27 mouse cellular contexts compared by ENCODE assay signal in genomic region chr19:29370112-29370511, GRCm38 (mm10). TPM values are rescaled to one million over a fixed set of nuclear protein-coding genes. Genes with fewer than 3 reads are reported as not detected.
DNase-seq lines count a peak whose midpoint lies in the region; ATAC-seq lines count a peak whose summit lies in the region.
"Had no signal": no experiment of that assay in that cellular context is flagged by ENCODE, and none has a peak within 500 bp of the region (broad histone marks: within the 10 kb centered on the region; RNA-seq: fewer than 3 reads in every experiment).

No protein-coding gene starts in this region.

- H3K27me3 ChIP-seq in midbrain, embryonic 11.5 days (ENCODE audit: control insufficient read depth, insufficient read depth, low read length): no peaks in the 10 kb centered on the region
- no peaks in the 10 kb centered on the region for H3K27me3 ChIP-seq in midbrain, embryonic 16.5 days (ENCODE audit: control insufficient read depth, insufficient read depth, low read depth, low read length)
- peaks cover 28% of the 10 kb centered on the region; the same call in 1 of the 2 replicates for H3K27me3 ChIP-seq in limb, embryonic 10.5 days (ENCODE audit: low read depth, poor library complexity, severe bottlenecking)
- H3K27me3 ChIP-seq: forebrain, embryonic 15.5 days; heart, embryonic 12.5 days; hindbrain, embryonic 15.5 days; lung, embryonic 15.5 days; midbrain, embryonic 15.5 days; neural tube, embryonic 15.5 days; stomach, embryonic 15.5 days had no signal

- no peak overlapping the region for H3K27ac ChIP-seq in midbrain, embryonic 11.5 days (ENCODE audit: low read depth, low read length)
- H3K27ac ChIP-seq in midbrain, embryonic 16.5 days (ENCODE audit: low read length): no peak overlapping the region
- no peak overlapping the region for H3K27ac ChIP-seq in limb, embryonic 10.5 days
- H3K27ac ChIP-seq: embryonic facial prominence, embryonic 13.5 days; forebrain, embryonic 15.5 days; hindbrain, embryonic 15.5 days; layer of hippocampus, adult 2 months; lung, embryonic 15.5 days; midbrain, embryonic 15.5 days; neural tube, embryonic 15.5 days; stomach, embryonic 15.5 days had no signal

- H3K4me2 ChIP-seq in midbrain, embryonic 11.5 days: no peak overlapping the region
- no peak overlapping the region for H3K4me2 ChIP-seq in midbrain, embryonic 16.5 days (ENCODE audit: low read length)
- H3K4me2 ChIP-seq: embryonic facial prominence, embryonic 13.5 days; forebrain, embryonic 15.5 days; heart, embryonic 12.5 days; hindbrain, embryonic 15.5 days; lung, embryonic 15.5 days; midbrain, embryonic 15.5 days; neural tube, embryonic 15.5 days; stomach, embryonic 15.5 days had no signal

- no peaks in the 10 kb centered on the region for H3K36me3 ChIP-seq in midbrain, embryonic 11.5 days (ENCODE audit: control insufficient read depth, insufficient read depth, low read length)
- H3K36me3 ChIP-seq in midbrain, embryonic 16.5 days (ENCODE audit: control insufficient read depth, insufficient read depth, low read length): no peaks in the 10 kb centered on the region
- H3K36me3 ChIP-seq in limb, embryonic 10.5 days: no peaks in the 10 kb centered on the region
- H3K36me3 ChIP-seq: embryonic facial prominence, embryonic 13.5 days; forebrain, embryonic 15.5 days; heart, embryonic 12.5 days; hindbrain, embryonic 15.5 days; lung, embryonic 15.5 days; midbrain, embryonic 15.5 days; neural tube, embryonic 15.5 days; stomach, embryonic 15.5 days had no signal

- H3K9me3 ChIP-seq in midbrain, embryonic 11.5 days (ENCODE audit: control insufficient read depth, low read length): no peaks in the 10 kb centered on the region
- no peaks in the 10 kb centered on the region for H3K9me3 ChIP-seq in midbrain, embryonic 16.5 days (replicated peaks; ENCODE audit: control insufficient read depth, low read length, poor library complexity, severe bottlenecking)
- no peaks in the 10 kb centered on the region for H3K9me3 ChIP-seq in limb, embryonic 10.5 days (replicated peaks)
- H3K9me3 ChIP-seq: embryonic facial prominence, embryonic 13.5 days; forebrain, embryonic 15.5 days; heart, embryonic 12.5 days; hindbrain, embryonic 15.5 days; lung, embryonic 15.5 days; midbrain, embryonic 15.5 days; neural tube, embryonic 15.5 days; stomach, embryonic 15.5 days had no signal

- no peak overlapping the region for H3K4me3 ChIP-seq in midbrain, embryonic 11.5 days (ENCODE audit: low read depth, low read length)
- no peak overlapping the region for H3K4me3 ChIP-seq in midbrain, embryonic 16.5 days (ENCODE audit: low read depth, low read length)
- no peak overlapping the region for H3K4me3 ChIP-seq in limb, embryonic 10.5 days
- H3K4me3 ChIP-seq: embryonic facial prominence, embryonic 13.5 days; forebrain, embryonic 15.5 days; heart, embryonic 12.5 days; hindbrain, embryonic 15.5 days; layer of hippocampus, adult 2 months; lung, embryonic 15.5 days; midbrain, embryonic 15.5 days; neural tube, embryonic 15.5 days; stomach, embryonic 15.5 days had no signal

- H3K9ac ChIP-seq in midbrain, embryonic 11.5 days (ENCODE audit: low read length): no peak overlapping the region
- no peak overlapping the region for H3K9ac ChIP-seq in midbrain, embryonic 16.5 days (ENCODE audit: low read depth, low read length)
- H3K9ac ChIP-seq: embryonic facial prominence, embryonic 13.5 days; forebrain, embryonic 15.5 days; heart, embryonic 12.5 days; hindbrain, embryonic 15.5 days; lung, embryonic 15.5 days; midbrain, embryonic 15.5 days; neural tube, embryonic 15.5 days; stomach, embryonic 15.5 days had no signal

- 83% methylated on average over 12 of the region's 12 CpGs for WGBS in midbrain, embryonic 11.5 days
- WGBS in midbrain, embryonic 16.5 days: 78% methylated on average over 12 of the region's 12 CpGs
- WGBS in limb, embryonic 10.5 days: 75% methylated on average over 12 of the region's 12 CpGs

- peak; percentile 29 for DNase-seq in gastrocnemius, adult 18-20 months (ENCODE audit: low spot score)
- DNase-seq in gastrocnemius, postnatal 25 days: no peak
- peak; percentile 35 for DNase-seq in midbrain, embryonic 11.5 days (ENCODE audit: low spot score, missing footprints)
- DNase-seq in fat pad, adult 2 months (ENCODE audit: extremely low read depth, low read depth, low spot score): peak; percentile 34
- DNase-seq in thymus, postnatal 14 days: no peak
- DNase-seq in limb, embryonic 10.5 days (ENCODE audit: low spot score): no peak
- DNase-seq: cerebellum, adult 9-11 months; layer of hippocampus, postnatal 36 days; liver; thymus, adult 2 months had no signal

- peaks cover 3% of the 10 kb centered on the region; the same call in 1 of the 2 replicates for H3K4me1 ChIP-seq in midbrain, embryonic 11.5 days (ENCODE audit: control insufficient read depth, insufficient read depth, low read length)
- H3K4me1 ChIP-seq in midbrain, embryonic 16.5 days (ENCODE audit: control insufficient read depth, insufficient read depth, low read length): peaks cover 10% of the 10 kb centered on the region; the same call in 1 of the 2 replicates
- peaks cover 6% of the 10 kb centered on the region for H3K4me1 ChIP-seq in limb, embryonic 10.5 days
- H3K4me1 ChIP-seq: stomach, embryonic 15.5 days had no signal

- no peak for ATAC-seq in midbrain, embryonic 11.5 days (ENCODE audit: low FRiP score)
- ATAC-seq in midbrain, embryonic 16.5 days: no peak
- ATAC-seq: activated CD4-positive, CD25-positive, alpha-beta regulatory T cell, adult 4 months; forebrain, embryonic 15.5 days; intestine, postnatal 0 days; midbrain, embryonic 15.5 days had no signal

RNA-seq across cellular contexts. Expression of gene Cd274, which starts 2.9 kb away (rescaled TPM):
- 1 to 10 TPM in 1 of 2 experiments, under 1 TPM in 1; 0.43 to 2.5 TPM for total RNA-seq in gastrocnemius, adult 18-20 months (2021)
- total RNA-seq in gastrocnemius, postnatal 25 days (2021): under 1 TPM; 0.67 to 0.77 TPM
- polyA plus RNA-seq in midbrain, embryonic 11.5 days (2014; fragmentation: Nextera tagmentation; extraction: Ambion mirVana): 0.34 and 0.77 TPM in 2 replicates
- polyA plus RNA-seq in midbrain, embryonic 16.5 days (2015; fragmentation: Nextera tagmentation; extraction: Ambion mirVana): 0.71 and 0.93 TPM in 2 replicates
- 0.05 and 0.10 TPM in 2 replicates for polyA plus RNA-seq in limb, embryonic 10.5 days (2016; fragmentation: Nextera tagmentation; extraction: Ambion mirVana)

RNA-seq across cellular contexts. Expression of gene Plgrkt, which starts 2.9 kb away (rescaled TPM):
- 10 to 100 TPM; 18.8 to 20.4 TPM for total RNA-seq in gastrocnemius, adult 18-20 months (2021)
- total RNA-seq in gastrocnemius, postnatal 25 days (2021): 10 to 100 TPM; 13.7 to 15.1 TPM
- polyA plus RNA-seq in midbrain, embryonic 11.5 days (2014; fragmentation: Nextera tagmentation; extraction: Ambion mirVana): 60.4 and 68.1 TPM in 2 replicates
- 82.4 and 84.1 TPM in 2 replicates for polyA plus RNA-seq in midbrain, embryonic 16.5 days (2015; fragmentation: Nextera tagmentation; extraction: Ambion mirVana)
- polyA plus RNA-seq in limb, embryonic 10.5 days (2016; fragmentation: Nextera tagmentation; extraction: Ambion mirVana): 24.0 and 30.9 TPM in 2 replicates

RNA-seq across cellular contexts. Expression of gene Rln1, which starts 35.6 kb away (rescaled TPM):
- total RNA-seq in gastrocnemius, adult 18-20 months (2021): not detected
- total RNA-seq in gastrocnemius, postnatal 25 days (2021): not detected
- polyA plus RNA-seq in midbrain, embryonic 11.5 days (2014; fragmentation: Nextera tagmentation; extraction: Ambion mirVana): 0.77 and 0.82 TPM in 2 replicates
- 3.7 and 4.3 TPM in 2 replicates for polyA plus RNA-seq in midbrain, embryonic 16.5 days (2015; fragmentation: Nextera tagmentation; extraction: Ambion mirVana)
- 0.26 TPM in 1 of 2 replicates, not detected in the other for polyA plus RNA-seq in limb, embryonic 10.5 days (2016; fragmentation: Nextera tagmentation; extraction: Ambion mirVana)
- total RNA-seq: heart, postnatal 25 days had no signal
- polyA plus RNA-seq: activated CD4-positive, CD25-positive, alpha-beta regulatory T cell, adult 4 months; embryonic facial prominence, embryonic 13.5 days; gonadal fat pad, adult 2 months; intestine, postnatal 0 days; lung, embryonic 15.5 days; spleen, adult 2 months had no signal

RNA-seq across cellular contexts. Expression of gene Pdcd1lg2, which starts 40.6 kb away (rescaled TPM):
- total RNA-seq in gastrocnemius, adult 18-20 months (2021): not detected
- total RNA-seq in gastrocnemius, postnatal 25 days (2021): not detected
- not detected in 2 replicates for polyA plus RNA-seq in midbrain, embryonic 11.5 days (2014; fragmentation: Nextera tagmentation; extraction: Ambion mirVana)
- polyA plus RNA-seq in midbrain, embryonic 16.5 days (2015; fragmentation: Nextera tagmentation; extraction: Ambion mirVana): not detected in 2 replicates
- polyA plus RNA-seq in limb, embryonic 10.5 days (2016; fragmentation: Nextera tagmentation; extraction: Ambion mirVana): not detected in 2 replicates
- total RNA-seq: heart, postnatal 25 days; layer of hippocampus, adult 2 months; layer of hippocampus, postnatal 36 days had no signal
- polyA plus RNA-seq: C2C12; embryonic facial prominence, embryonic 13.5 days; forebrain, embryonic 15.5 days; gonadal fat pad, adult 2 months; heart, embryonic 12.5 days; hindbrain, embryonic 15.5 days; intestine, postnatal 0 days; kidney, embryonic 16.5 days; midbrain, embryonic 15.5 days; stomach, embryonic 15.5 days had no signal

RNA-seq across cellular contexts. Expression of gene Insl6, which starts 45.0 kb away (rescaled TPM):
- not detected for total RNA-seq in gastrocnemius, adult 18-20 months (2021)
- total RNA-seq in gastrocnemius, postnatal 25 days (2021): not detected
- 6.3 and 8.0 TPM in 2 replicates for polyA plus RNA-seq in midbrain, embryonic 11.5 days (2014; fragmentation: Nextera tagmentation; extraction: Ambion mirVana)
- 0.82 and 1.4 TPM in 2 replicates for polyA plus RNA-seq in midbrain, embryonic 16.5 days (2015; fragmentation: Nextera tagmentation; extraction: Ambion mirVana)
- 4.1 and 4.9 TPM in 2 replicates for polyA plus RNA-seq in limb, embryonic 10.5 days (2016; fragmentation: Nextera tagmentation; extraction: Ambion mirVana)
- total RNA-seq: layer of hippocampus, postnatal 36 days had no signal

Comparison
In these comparisons a context has a peak if more than half of its experiments do, and no peak if none do; other contexts are left out.
1. DNase-seq: peak in gastrocnemius, adult 18-20 months (single experiment), midbrain, embryonic 11.5 days (single experiment) and fat pad, adult 2 months (single experiment); none in gastrocnemius, postnatal 25 days (single experiment), thymus, postnatal 14 days (single experiment) and limb, embryonic 10.5 days (single experiment).